Mouse (Mus musculus) heart, postnatal 36 days (tissue): Measurements from ENCODE around the gene Ryk. TPM values are rescaled to one million over a fixed set of nuclear protein-coding genes. Genes with fewer than 3 reads are reported as not detected.

Source experiments
- DNase-seq, 2 experiments: peaks; one replicate each; pipeline ENCODE4 v3.0.0; 2021 to 2022
- intact Hi-C: fragments of 180-260 bp; cut with DNase I; formaldehyde crosslinking; loops from one replicate; pipeline ENCODE4 v1.15.1; 2025
- total RNA-seq, 2 experiments: library from RNA; stranded (reverse); gene quantifications; 2 replicates each; pipeline ENCODE4 v1.2.3; 2021

Gene Ryk
- total RNA-seq, 2 experiments from 2014 or later = 38.9 to 39.0 TPM

- DNase-seq = no peak
- intact Hi-C loops = no loop called here
Measured at GRCm38 (mm10) chr9:102933925-102934721, 99.4 kb downstream of the Ryk start.

DNA sequence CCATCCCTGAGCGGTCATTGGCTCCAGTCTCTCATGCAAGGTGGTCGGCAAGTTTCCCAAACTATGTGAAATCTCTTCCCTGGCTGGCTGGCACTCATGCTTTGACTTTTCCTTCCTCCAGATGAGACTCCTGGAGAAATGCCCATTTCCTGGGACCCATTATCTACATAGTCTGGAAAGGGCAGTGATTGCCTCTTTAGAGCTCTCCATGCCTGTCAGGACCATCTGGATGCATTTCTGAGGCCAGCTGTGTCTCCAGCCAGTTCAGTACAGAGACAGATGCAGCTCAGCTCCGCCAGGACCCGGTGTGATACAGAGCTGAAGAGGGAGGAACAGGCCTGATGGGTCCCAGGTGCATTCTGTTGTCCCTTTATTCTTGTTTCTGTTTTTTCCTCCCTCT lies 107.5 kb downstream of the Ryk start:
- no peak for DNase-seq
- intact Hi-C loops = no loop called here

DNA sequence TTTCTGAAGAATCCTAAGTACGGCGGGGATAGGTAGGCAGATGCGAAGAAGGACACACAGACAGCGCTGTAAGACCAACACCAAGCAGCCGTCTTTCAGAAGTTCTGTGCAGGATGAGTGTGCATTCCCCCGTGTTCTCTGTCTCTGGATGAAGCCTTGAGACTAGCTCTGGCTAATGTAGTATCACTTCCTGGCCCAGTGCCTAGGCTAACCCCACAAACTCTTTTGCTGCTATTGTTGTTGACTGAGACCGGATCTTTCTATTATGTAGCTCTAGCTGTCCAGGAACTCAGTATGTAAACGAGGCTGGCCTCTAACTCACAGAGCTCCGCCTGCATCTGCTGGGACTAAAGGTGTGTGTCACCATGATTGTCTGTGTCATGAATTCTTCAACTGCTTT lies 110.2 kb downstream of the Ryk start:
- intact Hi-C loops = no loop called here
- DNase-seq = no peak

DNA sequence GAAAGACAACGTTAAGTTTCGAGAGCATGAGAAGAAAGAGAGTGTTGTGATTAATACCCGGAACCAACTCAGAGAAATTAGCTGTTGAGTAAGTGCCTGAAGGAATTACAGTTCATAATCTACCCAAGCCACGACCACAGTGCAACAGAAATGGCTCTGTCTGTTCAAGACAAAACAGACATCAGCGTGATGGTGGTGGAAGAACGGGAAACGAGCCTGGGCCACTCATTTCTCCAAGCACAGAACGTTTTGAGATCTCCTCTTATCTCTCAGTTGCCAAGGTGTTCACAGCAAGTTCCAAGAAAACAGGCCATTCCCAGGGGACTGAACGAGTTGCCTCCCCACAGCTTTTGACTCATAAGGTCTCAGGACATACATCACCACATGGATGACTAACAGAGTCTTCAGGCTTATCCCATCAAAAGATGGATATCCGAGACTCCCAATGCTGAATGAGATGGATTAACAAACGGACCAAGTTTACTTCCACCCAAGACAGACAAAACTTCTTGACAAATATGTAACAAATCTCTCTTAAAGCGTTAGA lies 111.8 kb downstream of the Ryk start:
- no peak for DNase-seq
- intact Hi-C loops = no loop called here

GRCm38 (mm10) chr9:102948706-102949105 lies 114.0 kb downstream of the Ryk start:
- intact Hi-C loops = no loop called here
- DNase-seq = no peak

- intact Hi-C loops = no loop called here
- no peak for DNase-seq
Measured at GRCm38 (mm10) chr9:102951091-102951994, 116.6 kb downstream of the Ryk start.

- DNase-seq = no peak
- intact Hi-C loops = no loop called here
Measured at GRCm38 (mm10) chr9:102955866-102956265, 121.1 kb downstream of the Ryk start.

Other genes with a start within 250 kb of the Ryk start
- gene Anapc13, start 208.6 kb upstream of the Ryk start, total RNA-seq = 100 to 1,000 TPM; 341 to 347 TPM
- 10 to 100 TPM; 53.0 to 53.1 TPM for gene Cep63, start 208.4 kb upstream of the Ryk start, total RNA-seq
- gene Amotl2, start 118.2 kb upstream of the Ryk start, total RNA-seq = 10 to 100 TPM; 67.5 to 79.0 TPM
- gene Slco2a1, start 153.8 kb downstream of the Ryk start, total RNA-seq = 1 to 10 TPM; 4.3 to 5.6 TPM